Mouse (Mus musculus) adrenal gland, postnatal 10 days (tissue): ENCODE measurements around the gene Grid2ip. TPM values are rescaled to one million over a fixed set of nuclear protein-coding genes. Genes with fewer than 3 reads are reported as not detected.

Experiments used
- DNase-seq: peaks from one replicate; pipeline ENCODE4 v3.0.0; 2021; ENCODE audit warnings: mixed read lengths
- long read RNA-seq, 2 experiments: library from polyadenylated mRNA; stranded (forward); transcript quantifications; one replicate each; pipeline ENCODE4 v2.0.0; 2021
- total RNA-seq, 2 experiments: library from RNA; stranded (reverse); gene quantifications; 2 replicates each; pipeline ENCODE4 v1.2.3; 2021

Grid2ip gene
- total RNA-seq = under 1 TPM; 0.24 to 0.85 TPM
- long read RNA-seq, experiment 1 = 0 reads
- long read RNA-seq, experiment 2 = 0 reads

- DNase-seq = no peak
These were observed at the start of gene Grid2ip for GRCm38 (mm10) chr5:143356686-143357388. TSS of gene Grid2ip (plus strand) at chr5:143357338.

GRCm38 (mm10) chr5:143308825-143309224 is 48.3 kb upstream of the Grid2ip start:
- DNase-seq = peak; percentile 19

GRCm38 (mm10) chr5:143309916-143310315 is 47.2 kb upstream of the Grid2ip start:
- DNase-seq = no peak

DNA sequence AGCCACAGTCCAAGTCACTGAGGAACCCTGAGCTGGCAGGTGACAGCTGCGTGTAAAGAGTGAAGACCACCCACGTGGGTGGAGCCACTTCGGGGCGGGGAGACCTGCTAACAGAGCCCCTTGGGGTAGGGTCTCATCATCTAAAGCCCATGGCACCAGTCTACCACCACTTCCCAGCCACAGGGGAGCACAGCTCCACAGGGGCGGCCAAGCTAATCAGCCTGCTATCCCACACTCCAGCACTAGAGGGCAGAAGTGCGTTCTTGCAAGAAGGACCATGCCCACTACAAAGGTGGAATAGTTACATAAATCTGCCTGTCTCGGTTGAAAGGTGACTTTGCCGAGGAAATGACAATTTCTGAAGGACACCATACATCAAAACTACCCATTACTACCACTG is 45.3 kb upstream of the Grid2ip start:
- peak; percentile 85 for DNase-seq

DNA sequence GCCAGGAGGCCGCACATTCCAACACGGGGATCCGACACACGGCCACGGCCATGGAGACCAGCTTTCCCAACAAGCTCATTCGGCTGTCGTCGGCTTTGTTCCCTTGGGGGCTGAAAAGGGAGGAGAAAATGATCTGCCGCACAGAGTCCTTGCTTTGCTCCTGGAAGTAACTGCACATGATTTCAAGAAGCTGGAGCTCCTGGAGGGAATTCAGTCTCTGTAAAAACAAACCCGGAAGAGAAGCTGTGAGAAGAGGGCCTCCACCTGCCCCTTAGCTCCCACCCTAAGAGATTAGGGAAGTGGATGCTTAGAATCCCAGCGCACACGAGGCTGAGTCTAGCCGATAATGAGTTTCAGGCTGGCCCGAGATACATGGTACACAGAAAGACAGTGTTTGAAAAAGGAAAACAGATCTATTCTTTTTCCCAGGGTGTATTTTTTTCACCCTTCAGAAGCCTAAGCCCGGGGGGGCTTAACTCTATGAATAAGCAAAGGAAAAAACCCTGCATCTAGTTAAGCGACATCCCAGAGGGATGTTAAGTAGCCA is 42.9 kb upstream of the Grid2ip start:
- DNase-seq = peak; percentile 45

GRCm38 (mm10) chr5:143314730-143315513 is 42.2 kb upstream of the Grid2ip start, which contains the start of gene E130309D02Rik:
TSS of gene E130309D02Rik (minus strand) at chr5:143315360.
- DNase-seq = peak; percentile 97

GRCm38 (mm10) chr5:143315514-143315888 is 41.6 kb upstream of the Grid2ip start:
- DNase-seq = no peak

DNA sequence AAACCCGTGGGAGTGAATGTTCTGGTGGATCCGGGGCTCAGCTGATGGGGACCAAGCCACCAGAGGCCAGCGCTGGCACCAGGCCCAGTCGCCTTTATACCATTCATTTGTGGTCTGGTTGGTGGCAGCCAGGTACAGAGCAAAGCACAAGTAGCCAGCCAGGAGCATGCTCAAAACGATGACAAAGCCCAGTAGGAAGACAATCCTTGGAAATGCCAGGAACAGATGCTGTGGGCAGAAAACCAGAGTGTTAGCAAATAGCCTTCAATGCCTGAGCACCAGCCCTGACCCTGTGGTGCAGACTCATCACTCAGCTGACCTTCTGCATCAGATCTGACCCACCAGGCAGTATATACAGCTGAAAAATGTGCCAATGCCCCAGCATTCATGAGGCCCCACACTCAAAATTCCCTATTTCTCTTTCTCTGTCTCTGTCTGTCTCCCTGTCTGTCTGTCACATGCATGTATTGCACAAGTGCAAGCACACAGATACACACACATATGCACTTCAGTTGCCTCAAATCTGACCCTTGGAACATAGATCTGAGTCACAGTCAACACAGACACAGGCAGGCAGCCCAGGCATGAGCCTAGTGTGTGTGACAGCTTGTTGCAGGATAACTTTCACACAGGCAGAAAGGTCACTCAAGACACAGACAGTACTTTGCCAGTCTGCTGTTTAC is 40.4 kb upstream of the Grid2ip start:
- peak; percentile 36 for DNase-seq

DNA sequence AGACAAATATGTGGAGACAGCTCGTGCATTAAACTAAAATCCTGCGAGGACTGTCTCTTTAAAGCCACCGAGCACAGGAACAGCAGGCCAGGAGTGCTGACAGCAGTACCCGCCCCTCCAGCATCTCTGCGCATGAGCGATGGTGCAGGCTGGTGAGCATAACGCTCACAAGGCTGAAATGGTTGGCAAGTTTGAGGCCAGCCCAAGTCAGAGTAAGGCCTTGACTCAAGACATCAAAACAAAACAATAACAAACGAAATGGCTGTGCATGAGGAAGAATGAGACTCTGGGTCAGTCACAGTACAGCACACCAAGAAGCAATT is 39.9 kb upstream of the Grid2ip start:
- peak; percentile 61 for DNase-seq

- peak; percentile 97 for DNase-seq
These were observed 28.2 kb upstream of the Grid2ip start, which contains the start of gene Zdhhc4 for GRCm38 (mm10) chr5:143328690-143329495. TSS of gene Zdhhc4 (minus strand) at chr5:143329256.

DNA sequence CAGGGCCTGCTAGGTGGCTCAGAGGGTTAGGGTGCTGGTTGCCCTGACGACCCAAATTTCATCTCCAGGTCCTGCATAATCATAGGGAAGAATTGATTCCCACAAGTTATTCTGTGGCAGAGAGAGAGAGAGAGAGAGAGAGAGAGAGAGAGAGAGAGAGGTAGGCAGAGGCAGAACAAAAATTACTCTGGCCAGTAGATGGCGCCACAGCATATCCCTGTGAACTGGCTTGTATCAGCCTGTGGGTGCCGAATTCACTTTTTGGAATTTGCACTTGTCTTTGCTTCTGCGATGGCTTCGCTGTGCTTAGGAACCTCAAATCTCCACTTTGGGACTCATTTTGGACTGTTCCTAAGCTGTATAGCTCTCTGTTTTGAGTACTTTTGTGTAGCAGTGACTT is 23.3 kb upstream of the Grid2ip start:
- peak; percentile 86 for DNase-seq

DNA sequence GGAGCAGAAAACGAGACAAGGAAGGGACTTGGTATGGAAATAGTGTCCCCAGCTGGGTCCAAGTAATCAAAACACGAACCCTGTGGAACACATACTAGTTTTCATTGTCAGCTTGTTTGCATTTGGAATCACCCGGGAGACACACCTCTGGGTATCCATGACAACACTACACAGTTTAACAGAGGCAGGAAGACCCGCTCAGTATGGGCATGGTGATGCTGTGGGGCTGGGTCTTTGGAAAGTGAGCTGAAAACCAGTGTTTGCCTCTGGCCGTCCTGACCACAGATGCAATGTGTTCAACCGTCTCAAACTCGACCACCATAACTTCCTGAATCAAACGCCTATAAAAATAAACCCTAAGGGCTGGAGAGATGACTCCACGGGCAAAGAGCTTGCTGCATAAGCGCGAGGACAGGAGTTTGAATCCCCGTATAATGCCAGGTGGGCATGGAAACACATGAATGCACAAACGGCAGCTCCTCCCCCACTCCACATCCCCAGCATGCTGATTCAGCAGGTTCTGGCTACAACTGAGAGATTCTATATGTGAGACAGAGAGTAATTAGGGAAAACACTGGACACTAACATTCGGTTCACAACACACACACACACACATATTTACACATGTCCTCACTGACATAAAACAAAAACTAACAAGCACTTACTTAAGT is 22.6 kb upstream of the Grid2ip start:
- no peak for DNase-seq

GRCm38 (mm10) chr5:143335089-143335460 is 22.1 kb upstream of the Grid2ip start:
- DNase-seq = no peak

GRCm38 (mm10) chr5:143336559-143336958 is 20.6 kb upstream of the Grid2ip start:
- no peak for DNase-seq

DNA sequence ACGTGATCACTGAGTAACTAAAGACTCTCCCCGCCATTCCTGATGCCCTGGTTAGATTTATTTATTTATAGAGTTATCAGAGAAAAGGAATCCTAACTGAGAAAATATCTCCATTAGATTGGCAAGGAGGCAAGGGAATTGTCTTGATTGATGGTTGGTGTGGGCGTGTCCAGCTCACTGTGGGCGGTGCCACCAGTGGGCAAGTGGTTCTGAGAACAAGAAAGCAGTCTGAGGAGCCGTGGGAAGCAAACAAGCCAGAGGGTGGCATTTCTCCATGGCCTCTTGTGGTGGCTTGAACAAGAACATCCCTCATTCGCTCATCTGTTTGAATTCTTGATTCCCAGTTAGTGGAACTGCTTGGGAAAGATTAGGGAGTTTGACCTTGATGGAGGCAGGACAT is 17.5 kb upstream of the Grid2ip start:
- no peak for DNase-seq

- DNase-seq = no peak
These were observed 10.8 kb upstream of the Grid2ip start for GRCm38 (mm10) chr5:143346367-143346766.

DNA sequence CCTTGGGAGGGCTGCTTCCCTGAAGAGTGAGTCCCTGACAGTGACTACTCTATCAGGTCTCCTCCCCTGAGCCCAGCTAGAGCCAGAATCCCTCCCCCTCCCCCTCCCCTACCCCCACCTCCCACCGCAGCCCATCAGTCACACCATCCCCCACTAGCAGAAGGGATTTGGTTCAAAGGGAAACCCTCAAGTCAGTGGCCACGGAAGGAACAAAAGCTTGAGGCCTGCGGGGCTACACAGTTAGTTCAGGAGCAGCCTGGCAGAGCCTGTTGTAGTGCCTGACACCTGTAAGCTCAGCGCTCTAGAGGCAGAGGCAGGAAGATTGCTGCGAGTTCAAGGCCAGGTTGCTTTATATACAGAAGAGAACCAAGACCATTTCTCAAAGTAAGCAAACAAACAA is 1.1 kb upstream of the Grid2ip start:
- no peak for DNase-seq

DNA sequence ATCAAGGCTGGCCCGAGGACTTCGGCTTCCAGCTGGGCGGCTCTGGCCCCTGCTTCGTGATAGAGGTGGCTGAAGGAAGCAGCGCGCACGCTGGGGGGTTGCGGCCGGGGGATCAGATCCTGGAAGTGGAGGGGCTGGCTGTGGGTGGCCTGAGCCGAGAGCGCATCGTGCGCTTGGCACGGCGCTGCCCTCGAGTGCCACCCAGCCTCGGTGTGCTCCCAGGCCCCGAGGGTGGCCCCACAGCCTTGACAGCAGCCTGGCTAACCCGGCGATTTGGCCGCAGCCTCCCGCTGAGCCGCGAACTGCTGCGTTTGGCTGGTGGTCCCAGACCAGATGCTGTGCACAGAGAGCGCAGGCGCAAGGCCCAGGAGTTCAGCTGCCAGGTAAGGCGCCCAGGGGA is 426 bp downstream of the Grid2ip start:
- peak; percentile 19 for DNase-seq

GRCm38 (mm10) chr5:143359263-143359662 is 2.1 kb downstream of the Grid2ip start:
- no peak for DNase-seq

DNA sequence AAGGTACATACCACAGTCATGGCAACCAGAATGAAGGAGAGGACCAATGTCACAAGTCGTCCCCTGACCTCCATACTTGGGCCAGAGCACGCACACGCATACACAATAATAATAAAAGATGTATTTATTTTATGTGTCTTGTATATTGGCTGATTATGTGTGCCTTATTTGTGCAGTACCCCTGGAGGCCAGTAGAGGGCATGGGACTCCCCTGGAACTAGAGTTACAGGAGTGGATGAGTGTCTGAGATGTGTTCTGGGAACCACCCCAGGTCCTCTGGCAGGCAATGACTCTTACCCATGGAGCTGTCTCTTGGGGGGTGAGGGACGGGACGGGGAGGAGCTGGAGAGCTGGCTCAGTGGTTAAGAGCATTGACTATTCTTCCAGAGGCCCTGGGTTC is 2.9 kb downstream of the Grid2ip start:
- peak; percentile 23 for DNase-seq

- no peak for DNase-seq
These were observed 4.3 kb downstream of the Grid2ip start for GRCm38 (mm10) chr5:143361428-143361827.
